Mouse (Mus musculus) heart, embryonic 14.5 days (tissue): ENCODE data around the gene Phldb1. TPM values are rescaled to one million over a fixed set of nuclear protein-coding genes. Genes with fewer than 3 reads are reported as not detected.
A peak's percentile ranks its signal among the peaks of the same experiment; 100 is the strongest.
"Not testable (repeated sequence)": the region's sequence is repeated elsewhere in the genome, so short reads cannot be mapped to it uniquely, and the experiment has no call there.

Experiments used
- ATAC-seq: fragments of 200-750 bp; cut with Nextera tagmentation; 2 replicates; pipeline ENCODE4 v1.8.0; 2017; ENCODE audit warnings: low read depth, moderate TSS enrichment; ENCODE audit not compliant: insufficient number of reproducible peaks, insufficient read depth, low FRiP score
- H3K27ac ChIP-seq, 2 experiments: fragments of 200-500 bp in 1 of 2; fragments of 300-500 bp in 1 of 2; sonication (generic) in 1 of 2; replicated peaks in 1 of 2; 2 replicates each; pipeline ENCODE4 v1.5.1; 2012 to 2014; ENCODE audit warnings: low read depth in 2 of 2, low read length in 2 of 2, control low read depth in 1 of 2, mild to moderate bottlenecking in 1 of 2, mixed read lengths in 1 of 2; ENCODE audit not compliant: control insufficient read depth in 1 of 2, insufficient read depth in 1 of 2
- H3K27me3 ChIP-seq: fragments of 300-500 bp; sonication (generic); 2 replicates; pipeline ENCODE4 v1.6.1; 2014; ENCODE audit warnings: mild to moderate bottlenecking, low read length, control low read depth; ENCODE audit not compliant: control insufficient read depth, insufficient read depth
- H3K36me3 ChIP-seq: fragments of 300-500 bp; sonication (generic); 2 replicates; pipeline ENCODE4 v1.6.1; 2014; ENCODE audit warnings: mild to moderate bottlenecking, control low read depth, low read length, mixed read lengths; ENCODE audit not compliant: control insufficient read depth, insufficient read depth
- H3K4me1 ChIP-seq, 2 experiments: fragments of 200-500 bp in 1 of 2; fragments of 300-500 bp in 1 of 2; sonication (generic) in 1 of 2; 2 replicates each; pipeline ENCODE4 v1.6.1; 2012 to 2014; ENCODE audit warnings: low read length in 2 of 2, control low read depth in 1 of 2, mixed read lengths in 1 of 2; ENCODE audit not compliant: control insufficient read depth in 2 of 2, insufficient read depth in 2 of 2
- H3K4me2 ChIP-seq: fragments of 300-500 bp; sonication (generic); 2 replicates; pipeline ENCODE4 v1.6.1; 2014; ENCODE audit warnings: mild to moderate bottlenecking, low read length
- H3K4me3 ChIP-seq, 2 experiments: fragments of 200-500 bp in 1 of 2; fragments of 300-500 bp in 1 of 2; sonication (generic) in 1 of 2; 2 replicates each; pipeline ENCODE4 v1.5.1; 2012 to 2014; ENCODE audit warnings: low read length in 2 of 2, mild to moderate bottlenecking in 2 of 2, control low read depth in 1 of 2, low read depth in 1 of 2, moderate library complexity in 1 of 2; ENCODE audit not compliant: control insufficient read depth in 1 of 2, insufficient read depth in 1 of 2
- H3K9ac ChIP-seq: fragments of 300-500 bp; sonication (generic); 2 replicates; pipeline ENCODE4 v1.6.1; 2014; ENCODE audit warnings: mild to moderate bottlenecking, low read length
- H3K9me3 ChIP-seq: fragments of 300-500 bp; sonication (generic); 2 replicates; pipeline ENCODE4 v1.6.1; 2016; ENCODE audit warnings: low read length, control low read depth; ENCODE audit not compliant: control insufficient read depth
- WGBS: fragments of 180-500 bp; shearing (Covaris S2); extraction: QIAGEN DNeasy Blood & Tissue Kit; methylation state at CpG from one replicate; pipeline ENCODE4 v1.1.7; 2014; 5-methylcytosine and 5-hydroxymethylcytosine counted together
- polyA plus RNA-seq: library from polyadenylated mRNA; unstranded; fragments of >200 nt; fragmentation: Nextera tagmentation; extraction: Ambion mirVana; gene quantifications from 2 replicates; pipeline ENCODE4 v1.2.1, GENCODE M21; 2014

The Phldb1 gene
- polyA plus RNA-seq, result 23.2 and 25.4 TPM in 2 replicates

- Histone ChIP-seq H3K27ac (peak within 1 kb of the TSS; percentile 74 to 77), H3K4me2 (peak within 1 kb of the TSS; percentile 98), H3K4me3 (peak within 1 kb of the TSS; percentile 68 to 82), H3K27me3 (no peaks in the 10 kb centered on the region), H3K4me1 (peaks cover 15 to 26% of the 10 kb centered on the region in 2 experiments; a peak in 3 of 4 replicates), H3K9me3 (no peaks in the 10 kb centered on the region), H3K9ac (peak within 1 kb of the TSS; percentile 71), H3K36me3 (no peaks in the 10 kb centered on the region)
- peak; percentile 83 for ATAC-seq
- under 1% methylated on average over 46 of the region's 47 CpGs for WGBS
Observed at GRCm38 (mm10) chr9:44734524-44735494, at the start of gene Phldb1. Gene Phldb1 (minus strand): TSS chr9:44735198.

GRCm38 (mm10) chr9:44772750-44773651 is 38.0 kb upstream of the Phldb1 start:
- H3K27me3 ChIP-seq, result no peaks in the 10 kb centered on the region
- ATAC-seq, result peak; percentile 99

GRCm38 (mm10) chr9:44772392-44772749 is 37.4 kb upstream of the Phldb1 start:
- peaks cover 0 to 7% of the 10 kb centered on the region in 2 experiments; a peak in 3 of 4 replicates for H3K4me1 ChIP-seq
- 10% methylated on average over 5 of the region's 5 CpGs for WGBS
- H3K27ac ChIP-seq, result peak overlapping the region; percentile 29 to 55; a peak in 2 of 4 replicates
- H3K27me3 ChIP-seq, result no peaks in the 10 kb centered on the region
- H3K9me3 ChIP-seq, result no peaks in the 10 kb centered on the region
- H3K36me3 ChIP-seq, result peaks cover 14% of the 10 kb centered on the region
- no peak for ATAC-seq
- no peak overlapping the region for H3K4me3 ChIP-seq
- no peak overlapping the region for H3K9ac ChIP-seq
- no peak overlapping the region for H3K4me2 ChIP-seq

More at GRCm38 (mm10) chr9:44772750-44773651, 38.0 kb upstream of the Phldb1 start:
- Histone ChIP-seq H3K4me1 (peaks cover 0 to 7% of the 10 kb centered on the region in 2 experiments; a peak in 3 of 4 replicates), H3K9ac (peak overlapping the region; percentile 94), H3K27ac (peak overlapping the region; percentile 82 to 86), H3K9me3 (no peaks in the 10 kb centered on the region), H3K4me2 (peak overlapping the region; percentile 90), H3K36me3 (peaks cover 15% of the 10 kb centered on the region), H3K4me3 (peak overlapping the region; percentile 65 to 91)
- WGBS, result under 1% methylated on average over 41 of the region's 41 CpGs

- Histone ChIP-seq H3K27ac (no peak overlapping the region), H3K27me3 (no peaks in the 10 kb centered on the region), H3K4me1 (peaks cover 0 to 10% of the 10 kb centered on the region in 2 experiments; a peak in 3 of 4 replicates), H3K4me3 (no peak overlapping the region), H3K4me2 (no peak overlapping the region), H3K9ac (no peak overlapping the region), H3K36me3 (peaks cover 14% of the 10 kb centered on the region), H3K9me3 (no peaks in the 10 kb centered on the region)
- no peak for ATAC-seq
- WGBS, result 93% methylated on average over 5 of the region's 5 CpGs
Observed at GRCm38 (mm10) chr9:44771376-44771775, 36.4 kb upstream of the Phldb1 start.

GRCm38 (mm10) chr9:44768029-44768394 is 33.0 kb upstream of the Phldb1 start:
- not testable (repeated sequence) for H3K36me3 ChIP-seq, H3K27me3 ChIP-seq, H3K9me3 ChIP-seq, H3K9ac ChIP-seq, ATAC-seq
- H3K27ac ChIP-seq, result peak overlapping the region in 1 of 2 experiments; percentile 97; a peak in 2 of 4 replicates
- WGBS, result 48% methylated on average over 7 of the region's 9 CpGs
- peak overlapping the region; percentile 22 to 99; a peak in 3 of 4 replicates for H3K4me3 ChIP-seq
- peaks cover 2 to 28% of the 10 kb centered on the region in 2 experiments; a peak in 3 of 4 replicates for H3K4me1 ChIP-seq
- peak overlapping the region; percentile 86 for H3K4me2 ChIP-seq

GRCm38 (mm10) chr9:44767101-44768028 is 32.4 kb upstream of the Phldb1 start, which contains the start of the genes Arcn1 and Ift46:
Gene Arcn1 (minus strand): TSS chr9:44767845.
Gene Ift46 (plus strand): TSS chr9:44767908.
- Histone ChIP-seq H3K36me3 (no peaks in the 10 kb centered on the region), H3K4me1 (peaks cover 2 to 33% of the 10 kb centered on the region in 2 experiments; a peak in 3 of 4 replicates), H3K9ac (peak within 1 kb of the TSS; percentile 99), H3K27me3 (no peaks in the 10 kb centered on the region), H3K27ac (peak within 1 kb of the TSS; percentile 96 to 97), H3K4me3 (peak within 1 kb of the TSS; percentile 66 to 99), H3K4me2 (peak within 1 kb of the TSS; percentile 86), H3K9me3 (no peaks in the 10 kb centered on the region)
- peak; percentile 88 for ATAC-seq
- under 1% methylated on average over 76 of the region's 82 CpGs for WGBS
